Mouse (Mus musculus): ENCODE measurements at regions not wholly inside any gene's neighbourhood (a gene's known extent, or its start where the extent isn't known, plus 50 kb on each side); places are given as distances from the start of the nearest gene placed in this dataset.
A peak's percentile ranks its signal among the peaks of the same experiment; 100 is the strongest.

GRCm38 (mm10) chr1:143903234-143903633 is 100.7 kb downstream of the Rgs2 start:
- Histone ChIP-seq H3K36me3 (ENCODE audit: control insufficient read depth, insufficient read depth, low read length) (no peaks in the 10 kb centered on the region), H3K27ac (ENCODE audit: low read length) (no peak overlapping the region), H3K9me3 (replicated peaks; ENCODE audit: control insufficient read depth, low read length, poor library complexity, severe bottlenecking) (no peaks in the 10 kb centered on the region), H3K27me3 (ENCODE audit: control insufficient read depth, insufficient read depth, low read depth, low read length) (no peaks in the 10 kb centered on the region), H3K4me1 (ENCODE audit: control insufficient read depth, insufficient read depth, low read length) (no peaks in the 10 kb centered on the region), H3K9ac (ENCODE audit: low read depth, low read length) (no peak overlapping the region), H3K4me3 (ENCODE audit: low read depth, low read length) (no peak overlapping the region), H3K4me2 (ENCODE audit: low read length) (no peak overlapping the region)
- 85% methylated on average over 5 of the region's 5 CpGs for WGBS
- ATAC-seq, result no peak

- ATAC-seq, result no peak
- Histone ChIP-seq H3K9ac (ENCODE audit: low read depth, low read length) (no peak overlapping the region), H3K4me2 (ENCODE audit: low read length) (no peak overlapping the region), H3K27ac (ENCODE audit: low read length) (no peak overlapping the region), H3K4me3 (ENCODE audit: low read depth, low read length) (no peak overlapping the region), H3K36me3 (ENCODE audit: control insufficient read depth, insufficient read depth, low read length) (no peaks in the 10 kb centered on the region), H3K4me1 (ENCODE audit: control insufficient read depth, insufficient read depth, low read length) (no peaks in the 10 kb centered on the region), H3K27me3 (ENCODE audit: control insufficient read depth, insufficient read depth, low read depth, low read length) (no peaks in the 10 kb centered on the region), H3K9me3 (replicated peaks; ENCODE audit: control insufficient read depth, low read length, poor library complexity, severe bottlenecking) (no peaks in the 10 kb centered on the region)
- 91% methylated on average over 6 of the region's 6 CpGs for WGBS
These were observed 102.6 kb downstream of the Rgs2 start for GRCm38 (mm10) chr1:143901127-143901920.

GRCm38 (mm10) chr1:143888510-143888909 is 111.4 kb downstream of the Uchl5 start:
- Histone ChIP-seq H3K4me2 (ENCODE audit: low read length) (no peak overlapping the region), H3K4me3 (ENCODE audit: low read depth, low read length) (no peak overlapping the region), H3K27me3 (ENCODE audit: control insufficient read depth, insufficient read depth, low read depth, low read length) (no peaks in the 10 kb centered on the region), H3K27ac (ENCODE audit: low read length) (no peak overlapping the region), H3K9me3 (replicated peaks; ENCODE audit: control insufficient read depth, low read length, poor library complexity, severe bottlenecking) (no peaks in the 10 kb centered on the region), H3K9ac (ENCODE audit: low read depth, low read length) (no peak overlapping the region), H3K4me1 (ENCODE audit: control insufficient read depth, insufficient read depth, low read length) (no peaks in the 10 kb centered on the region), H3K36me3 (ENCODE audit: control insufficient read depth, insufficient read depth, low read length) (no peaks in the 10 kb centered on the region)
- no peak for ATAC-seq
- 93% methylated on average over 2 of the region's 2 CpGs for WGBS

GRCm38 (mm10) chr1:143888065-143888464 is 111.0 kb downstream of the Uchl5 start:
- Histone ChIP-seq H3K4me1 (ENCODE audit: control insufficient read depth, insufficient read depth, low read length) (no peaks in the 10 kb centered on the region), H3K9ac (ENCODE audit: low read depth, low read length) (no peak overlapping the region), H3K9me3 (replicated peaks; ENCODE audit: control insufficient read depth, low read length, poor library complexity, severe bottlenecking) (no peaks in the 10 kb centered on the region), H3K27ac (ENCODE audit: low read length) (no peak overlapping the region), H3K4me3 (ENCODE audit: low read depth, low read length) (no peak overlapping the region), H3K27me3 (ENCODE audit: control insufficient read depth, insufficient read depth, low read depth, low read length) (no peaks in the 10 kb centered on the region), H3K4me2 (ENCODE audit: low read length) (no peak overlapping the region), H3K36me3 (ENCODE audit: control insufficient read depth, insufficient read depth, low read length) (no peaks in the 10 kb centered on the region)
- ATAC-seq, result no peak
- 90% methylated on average over 5 of the region's 5 CpGs for WGBS

GRCm38 (mm10) chr1:143886014-143886413 is 108.9 kb downstream of the Uchl5 start:
- no peak for ATAC-seq
- H3K9me3 ChIP-seq (replicated peaks; ENCODE audit: control insufficient read depth, low read length, poor library complexity, severe bottlenecking), result no peaks in the 10 kb centered on the region
- H3K9ac ChIP-seq (ENCODE audit: low read depth, low read length), result no peak overlapping the region
- H3K4me2 ChIP-seq (ENCODE audit: low read length), result no peak overlapping the region
- H3K27me3 ChIP-seq (ENCODE audit: control insufficient read depth, insufficient read depth, low read depth, low read length), result no peaks in the 10 kb centered on the region
- no peaks in the 10 kb centered on the region for H3K36me3 ChIP-seq (ENCODE audit: control insufficient read depth, insufficient read depth, low read length)
- H3K4me1 ChIP-seq (ENCODE audit: control insufficient read depth, insufficient read depth, low read length), result peaks cover 6% of the 10 kb centered on the region; the same call in 1 of the 2 replicates
- H3K4me3 ChIP-seq (ENCODE audit: low read depth, low read length), result no peak overlapping the region
- H3K27ac ChIP-seq (ENCODE audit: low read length), result no peak overlapping the region
- 81% methylated on average over 1 of the region's 1 CpGs for WGBS

- peaks cover 6% of the 10 kb centered on the region; the same call in 1 of the 2 replicates for H3K4me1 ChIP-seq (ENCODE audit: control insufficient read depth, insufficient read depth, low read length)
- H3K27me3 ChIP-seq (ENCODE audit: control insufficient read depth, insufficient read depth, low read depth, low read length), result no peaks in the 10 kb centered on the region
- ATAC-seq, result no peak; the same call in 1 of the 2 replicates
- 63% methylated on average over 6 of the region's 6 CpGs for WGBS
- H3K9ac ChIP-seq (ENCODE audit: low read depth, low read length), result no peak overlapping the region
- H3K9me3 ChIP-seq (replicated peaks; ENCODE audit: control insufficient read depth, low read length, poor library complexity, severe bottlenecking), result no peaks in the 10 kb centered on the region
- no peak overlapping the region for H3K4me2 ChIP-seq (ENCODE audit: low read length)
- H3K36me3 ChIP-seq (ENCODE audit: control insufficient read depth, insufficient read depth, low read length), result no peaks in the 10 kb centered on the region
- H3K4me3 ChIP-seq (ENCODE audit: low read depth, low read length), result no peak overlapping the region
- H3K27ac ChIP-seq (ENCODE audit: low read length), result no peak overlapping the region
These were observed 104.1 kb downstream of the Uchl5 start for GRCm38 (mm10) chr1:143881192-143881591.

- no peak for ATAC-seq
- 81% methylated on average over 5 of the region's 5 CpGs for WGBS
- H3K9me3 ChIP-seq (replicated peaks; ENCODE audit: control insufficient read depth, low read length, poor library complexity, severe bottlenecking), result no peaks in the 10 kb centered on the region
These were observed 102.5 kb downstream of the Uchl5 start for GRCm38 (mm10) chr1:143879622-143880021.

GRCm38 (mm10) chr1:143878266-143878665 is 101.2 kb downstream of the Uchl5 start:
- Histone ChIP-seq H3K4me1 (ENCODE audit: control insufficient read depth, insufficient read depth, low read length) (peaks cover 6% of the 10 kb centered on the region; the same call in 1 of the 2 replicates), H3K4me2 (ENCODE audit: low read length) (no peak overlapping the region), H3K9me3 (replicated peaks; ENCODE audit: control insufficient read depth, low read length, poor library complexity, severe bottlenecking) (no peaks in the 10 kb centered on the region), H3K27ac (ENCODE audit: low read length) (no peak overlapping the region), H3K9ac (ENCODE audit: low read depth, low read length) (no peak overlapping the region), H3K36me3 (ENCODE audit: control insufficient read depth, insufficient read depth, low read length) (no peaks in the 10 kb centered on the region), H3K27me3 (ENCODE audit: control insufficient read depth, insufficient read depth, low read depth, low read length) (no peaks in the 10 kb centered on the region), H3K4me3 (ENCODE audit: low read depth, low read length) (no peak overlapping the region)
- no peak for ATAC-seq
- WGBS, result 57% methylated on average over 2 of the region's 2 CpGs

More at GRCm38 (mm10) chr1:143879622-143880021, 102.5 kb downstream of the Uchl5 start:
- Histone ChIP-seq H3K4me2 (ENCODE audit: low read length) (no peak overlapping the region), H3K4me1 (ENCODE audit: control insufficient read depth, insufficient read depth, low read length) (peaks cover 6% of the 10 kb centered on the region; the same call in 1 of the 2 replicates), H3K4me3 (ENCODE audit: low read depth, low read length) (no peak overlapping the region), H3K27me3 (ENCODE audit: control insufficient read depth, insufficient read depth, low read depth, low read length) (no peaks in the 10 kb centered on the region), H3K27ac (ENCODE audit: low read length) (no peak overlapping the region), H3K36me3 (ENCODE audit: control insufficient read depth, insufficient read depth, low read length) (no peaks in the 10 kb centered on the region), H3K9ac (ENCODE audit: low read depth, low read length) (no peak overlapping the region)

- Histone ChIP-seq H3K27ac (ENCODE audit: low read length) (peak overlapping the region; percentile 17; the same call in 1 of the 2 replicates), H3K9me3 (replicated peaks; ENCODE audit: control insufficient read depth, low read length, poor library complexity, severe bottlenecking) (no peaks in the 10 kb centered on the region), H3K27me3 (ENCODE audit: control insufficient read depth, insufficient read depth, low read depth, low read length) (no peaks in the 10 kb centered on the region), H3K36me3 (ENCODE audit: control insufficient read depth, insufficient read depth, low read length) (no peaks in the 10 kb centered on the region), H3K4me1 (ENCODE audit: control insufficient read depth, insufficient read depth, low read length) (no peaks in the 10 kb centered on the region), H3K9ac (ENCODE audit: low read depth, low read length) (no peak overlapping the region), H3K4me2 (ENCODE audit: low read length) (no peak overlapping the region), H3K4me3 (ENCODE audit: low read depth, low read length) (no peak overlapping the region)
- 61% methylated on average over 10 of the region's 10 CpGs for WGBS
- ATAC-seq, result 0 out of 2 replicates have a peak, but pooled peaks have one; percentile 60
These were observed 83.2 kb downstream of the Uchl5 start for GRCm38 (mm10) chr1:143860319-143860718.

Measured in midbrain, embryonic 16.5 days (tissue).